Mouse (Mus musculus) cerebellum, adult 2 months (tissue): Measurements from ENCODE around the gene Dhx40.

ENCODE experiments used
- CTCF ChIP-seq: fragments of 200-500 bp; IDR thresholded peaks from 2 replicates; pipeline ENCODE4 v1.5.1; 2011; ENCODE audit warnings: low read depth, mild to moderate bottlenecking, control low read depth, low read length, moderate library complexity, borderline replicate concordance; ENCODE audit not compliant: insufficient read depth
- POLR2A ChIP-seq: fragments of 200-500 bp; IDR thresholded peaks from 2 replicates; pipeline ENCODE4 v1.6.1; 2011; ENCODE audit warnings: low read length, control low read depth, borderline replicate concordance; ENCODE audit not compliant: insufficient read depth

DNA sequence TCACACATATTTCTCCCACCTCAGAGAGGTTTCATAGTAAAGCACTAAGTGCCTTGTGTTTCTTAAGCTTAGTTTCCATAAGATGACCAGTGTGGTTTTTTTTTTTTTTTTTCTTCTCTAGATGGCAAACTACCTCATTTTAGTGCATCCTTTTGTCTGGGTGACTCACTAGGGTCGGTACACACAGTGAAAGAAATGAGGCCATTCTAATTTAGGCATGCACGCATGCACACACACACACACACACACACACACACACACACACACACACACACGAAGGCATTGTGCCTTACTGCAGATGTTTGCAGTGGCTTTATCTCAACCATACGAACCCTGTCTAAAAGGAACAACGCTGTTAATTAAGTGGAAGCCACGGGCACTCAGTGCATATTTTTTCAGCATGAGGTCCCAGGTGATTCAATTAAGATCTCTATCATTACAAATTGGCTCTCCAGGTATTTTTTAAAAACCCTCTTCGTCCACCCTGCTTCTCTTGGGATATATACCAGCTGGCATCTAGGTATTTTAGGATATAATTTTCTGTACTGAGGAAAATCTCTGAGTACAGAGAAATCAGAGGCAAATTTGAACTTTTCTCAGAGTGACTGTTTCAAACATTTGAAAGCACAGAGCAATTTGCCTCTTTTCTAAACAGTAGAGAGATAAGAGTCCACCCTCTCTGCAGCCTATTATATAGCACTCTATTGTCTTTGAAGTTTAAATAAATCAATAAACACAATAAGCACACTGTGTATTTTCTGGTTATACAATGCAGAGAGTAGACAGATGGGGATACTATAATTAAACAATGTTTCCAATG is 44.4 kb upstream of the Dhx40 start:
- TF ChIP-seq POLR2A (no peak), CTCF (no peak)
